Mouse (Mus musculus) brain, adult 2 months (tissue): ENCODE measurements around the gene Hoxd8.

Experiments used
- DNase-seq: peaks from one replicate; pipeline ENCODE4 v3.0.0; 2011; ENCODE audit warnings: low read depth, low spot score

Hoxd8 gene

DNA sequence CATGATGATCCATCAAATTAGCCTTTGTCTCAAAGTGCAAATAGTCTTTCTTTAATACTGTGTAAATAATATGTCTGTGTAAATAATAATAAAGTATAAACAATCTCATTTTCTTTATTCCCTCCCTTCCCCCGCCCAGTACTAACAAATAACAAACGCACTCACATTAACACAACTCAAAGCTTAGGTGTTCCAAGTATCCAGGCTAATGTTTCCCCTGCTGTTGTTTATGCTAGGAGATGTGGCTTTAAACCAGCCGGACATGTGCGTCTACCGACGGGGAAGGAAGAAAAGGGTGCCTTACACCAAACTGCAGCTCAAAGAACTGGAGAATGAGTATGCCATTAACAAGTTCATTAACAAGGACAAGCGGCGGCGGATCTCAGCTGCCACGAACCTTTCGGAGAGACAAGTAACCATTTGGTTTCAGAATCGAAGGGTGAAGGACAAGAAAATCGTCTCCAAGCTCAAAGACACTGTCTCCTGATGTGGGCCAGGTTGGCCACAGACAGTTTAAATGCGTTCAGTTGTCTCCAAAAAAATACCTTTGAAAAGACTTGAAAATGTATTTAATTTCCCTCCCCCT lies 34.7 kb upstream of the Hoxd8 start:
- no peak for DNase-seq

- no peak for DNase-seq
These were observed 33.7 kb upstream of the Hoxd8 start for GRCm38 (mm10) chr2:74670632-74671188.

DNA sequence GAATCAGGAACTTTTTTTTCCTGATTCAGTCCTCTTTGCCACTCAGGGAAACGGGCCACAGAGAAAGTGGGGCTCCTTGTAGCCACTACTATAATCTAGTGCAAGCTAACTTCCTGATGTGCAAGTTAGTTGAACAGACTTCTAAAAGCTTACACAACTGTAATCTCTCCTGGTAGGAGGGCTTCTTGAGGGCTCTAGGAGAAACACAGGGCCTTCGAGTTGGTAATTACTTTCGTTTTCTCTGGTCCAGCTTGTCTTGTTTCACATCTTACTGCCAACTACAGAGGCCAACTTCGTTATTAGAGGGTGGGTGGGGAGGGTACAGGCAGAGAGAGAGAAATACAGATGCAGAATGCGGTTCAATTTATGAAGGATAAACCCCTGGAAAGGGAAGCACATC lies 32.6 kb upstream of the Hoxd8 start:
- no peak for DNase-seq

GRCm38 (mm10) chr2:74672481-74673362 lies 31.7 kb upstream of the Hoxd8 start:
- DNase-seq = peak; percentile 49

DNA sequence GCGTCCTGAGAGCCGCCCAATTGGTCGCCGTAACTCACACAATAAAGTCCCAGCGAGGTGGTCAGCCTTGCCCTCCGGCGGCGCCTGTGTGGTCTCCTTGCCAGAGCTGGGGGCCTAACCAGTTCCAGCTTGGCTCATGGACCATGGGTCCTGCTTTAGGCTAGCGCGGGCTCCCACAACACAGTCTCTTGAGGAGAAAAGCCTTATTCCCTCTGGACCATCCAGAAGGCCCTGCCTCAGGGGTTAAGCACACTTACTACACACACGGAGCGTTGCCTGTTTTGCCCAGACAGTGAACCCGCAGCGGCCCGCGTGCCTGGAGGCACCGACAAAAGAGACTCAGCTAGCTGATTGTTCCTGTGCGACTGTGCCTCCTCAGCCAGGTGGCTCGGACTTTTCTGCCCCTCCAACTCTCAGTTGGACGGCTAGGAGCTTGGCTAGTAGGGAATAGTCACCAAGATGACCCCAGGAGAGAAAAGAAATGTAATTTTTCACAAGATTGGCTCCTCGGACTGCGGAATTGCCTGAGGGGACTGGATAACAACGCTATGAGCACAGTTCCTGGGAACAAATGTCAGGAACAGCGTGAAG lies 30.5 kb upstream of the Hoxd8 start:
- no peak for DNase-seq

GRCm38 (mm10) chr2:74674881-74675665 lies 29.3 kb upstream of the Hoxd8 start, which contains the start of gene Hoxd12:
Hoxd12 (plus strand) TSS chr2:74675013.
- DNase-seq = no peak

DNA sequence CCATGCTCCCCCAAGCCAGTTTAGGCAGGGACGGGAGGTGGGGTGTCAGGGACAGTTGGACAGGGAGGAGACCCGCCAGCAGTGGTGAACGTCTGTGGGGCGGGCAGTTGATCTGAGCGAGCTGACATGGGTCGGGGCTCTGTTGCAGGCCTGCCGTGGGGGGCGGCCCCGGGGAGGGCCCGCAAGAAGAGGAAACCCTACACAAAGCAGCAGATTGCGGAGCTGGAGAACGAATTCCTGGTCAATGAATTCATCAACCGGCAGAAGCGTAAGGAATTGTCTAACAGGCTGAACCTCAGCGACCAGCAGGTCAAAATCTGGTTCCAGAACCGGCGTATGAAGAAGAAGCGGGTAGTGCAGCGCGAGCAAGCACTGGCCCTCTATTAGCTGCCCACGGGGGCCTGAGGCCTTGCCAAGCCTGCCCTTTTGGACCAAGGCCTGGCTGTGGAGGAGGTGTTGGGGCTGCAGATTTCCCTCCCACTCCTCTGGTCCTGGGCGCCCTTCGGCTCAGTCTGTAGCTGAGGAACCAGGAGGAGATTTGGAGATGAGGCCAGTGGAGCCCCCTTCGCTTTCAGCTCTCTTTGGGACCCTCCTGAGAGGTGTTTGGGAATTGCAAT lies 28.6 kb upstream of the Hoxd8 start:
- DNase-seq = no peak

- DNase-seq = no peak
These were observed 27.9 kb upstream of the Hoxd8 start for GRCm38 (mm10) chr2:74676376-74677052.

DNA sequence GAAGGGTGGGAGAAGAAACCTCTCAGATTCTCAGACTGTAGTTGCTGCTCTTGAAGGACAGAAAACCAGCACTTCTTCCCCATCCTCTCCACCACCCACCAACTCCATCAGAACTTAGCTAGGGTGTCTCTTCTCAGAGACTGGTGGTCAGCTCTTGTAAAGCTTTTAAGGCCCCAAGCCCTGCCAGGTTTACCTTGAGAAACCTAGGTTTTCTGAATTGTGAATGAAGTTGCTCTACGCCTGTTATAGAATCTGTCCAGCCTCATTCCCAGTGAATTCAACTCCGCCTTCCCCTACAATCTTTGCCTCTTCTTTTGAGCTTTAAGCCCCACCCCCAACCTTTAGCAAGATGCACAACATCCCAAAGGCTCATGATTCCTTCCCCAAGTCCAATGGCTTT lies 27.3 kb upstream of the Hoxd8 start:
- DNase-seq = no peak

DNA sequence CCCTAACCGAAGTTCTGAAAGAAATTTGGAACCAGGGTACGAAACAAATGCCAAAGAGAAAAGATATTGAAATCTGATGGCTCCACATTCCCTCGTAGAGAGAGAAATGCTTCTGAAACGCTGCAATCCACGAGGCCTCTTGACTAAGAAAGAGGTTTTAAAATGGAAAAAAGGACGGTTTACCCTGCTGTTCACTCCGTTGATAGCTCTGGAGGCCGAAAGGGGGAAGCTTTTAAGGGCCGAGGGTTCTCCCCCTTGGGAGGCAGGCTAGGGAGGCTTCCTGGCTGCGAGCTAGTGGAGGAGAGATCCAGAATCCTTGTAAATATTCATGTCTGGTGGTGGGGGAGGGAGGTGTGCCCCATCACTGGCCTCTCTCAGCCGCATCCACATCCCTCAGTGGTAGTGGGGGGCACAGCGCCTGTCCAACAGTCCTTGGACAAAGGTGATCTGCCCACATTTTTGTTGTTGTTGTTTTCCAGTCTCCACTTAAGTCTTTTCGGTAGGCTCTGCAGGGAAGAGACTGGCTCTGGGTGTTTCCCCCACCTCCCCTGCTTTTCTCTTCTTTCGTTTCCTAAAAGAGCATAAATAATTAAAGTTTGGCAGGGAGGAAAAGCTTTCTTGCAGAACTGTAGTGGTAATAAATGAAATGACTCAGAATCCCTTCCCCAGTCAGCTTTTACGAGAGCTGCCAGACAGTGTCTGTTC lies 25.4 kb upstream of the Hoxd8 start, which contains the start of gene Hoxd11:
Gene Hoxd11, plus strand, starts transcription at position 667 of the 705 bp plus-strand sequence.
- no peak for DNase-seq

GRCm38 (mm10) chr2:74679596-74679971 lies 24.8 kb upstream of the Hoxd8 start:
- DNase-seq = no peak

GRCm38 (mm10) chr2:74679980-74680379 lies 24.4 kb upstream of the Hoxd8 start:
- no peak for DNase-seq

GRCm38 (mm10) chr2:74680561-74681398 lies 23.6 kb upstream of the Hoxd8 start:
- DNase-seq = no peak

DNA sequence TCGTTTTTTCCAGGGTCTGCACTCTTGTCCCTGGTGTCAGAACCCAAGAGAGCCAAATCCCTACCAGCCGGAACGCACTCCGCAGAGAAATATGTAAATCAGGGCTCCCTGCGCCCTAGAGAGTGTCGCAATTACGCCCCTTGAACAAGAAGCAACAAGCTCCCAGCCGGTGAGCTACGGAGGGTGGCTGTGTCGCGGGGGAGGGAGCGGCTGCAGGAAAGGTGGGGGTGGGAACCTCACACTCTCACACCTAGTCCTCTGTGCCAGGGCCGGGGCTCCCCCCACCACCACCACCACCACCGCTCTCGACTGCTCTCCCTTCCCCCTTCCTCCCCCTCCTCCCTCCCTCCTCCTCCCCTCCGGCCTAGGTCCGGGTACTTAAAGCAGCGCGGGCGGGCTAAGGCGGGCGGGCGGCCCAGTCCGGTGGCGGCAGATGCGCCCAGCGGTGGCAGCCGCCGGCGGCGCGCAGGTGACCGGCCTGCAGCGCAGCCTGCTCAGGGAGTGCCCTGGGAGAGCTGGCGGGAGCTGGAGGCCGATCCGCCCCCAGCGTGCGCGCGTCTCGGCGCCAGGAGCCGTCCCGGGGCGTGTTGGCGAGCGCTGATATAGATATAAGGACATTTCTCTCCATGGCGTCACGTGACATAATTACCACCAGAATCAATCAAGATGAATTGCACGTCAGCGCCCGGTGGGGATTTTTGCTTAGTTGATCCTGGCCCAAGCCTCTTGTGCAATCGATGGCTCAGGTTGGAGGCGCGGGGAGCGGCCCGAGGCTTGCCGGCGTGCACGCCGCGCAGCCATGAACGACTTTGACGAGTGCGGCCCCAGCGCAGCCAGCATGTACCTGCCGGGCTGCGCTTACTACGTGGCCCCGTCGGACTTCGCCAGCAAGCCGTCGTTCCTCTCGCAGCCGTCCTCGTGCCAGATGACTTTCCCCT lies 22.6 kb upstream of the Hoxd8 start:
- DNase-seq = no peak

- DNase-seq = no peak
These were observed 21.6 kb upstream of the Hoxd8 start for GRCm38 (mm10) chr2:74682796-74683195.

GRCm38 (mm10) chr2:74683471-74683951 lies 20.9 kb upstream of the Hoxd8 start:
- DNase-seq = no peak

- no peak for DNase-seq
These were observed 20.3 kb upstream of the Hoxd8 start for GRCm38 (mm10) chr2:74684106-74684505.
